Mouse (Mus musculus) forebrain, embryonic 11.5 days (tissue): Measurements from ENCODE around the gene Pnpla1. TPM values are rescaled to one million over a fixed set of nuclear protein-coding genes. Genes with fewer than 3 reads are reported as not detected.

Source experiments
- ATAC-seq: fragments of 200-750 bp; cut with Nextera tagmentation; replicated peaks from 2 replicates; pipeline ENCODE4 v1.8.0; 2017; ENCODE audit warnings: moderate TSS enrichment; ENCODE audit not compliant: low FRiP score
- DNase-seq: peaks from one replicate; pipeline ENCODE4 v3.0.0-alpha.2; 2017; ENCODE audit warnings: low spot score
- H3K27ac ChIP-seq: fragments of 300-500 bp; sonication (generic); 2 replicates; pipeline ENCODE4 v1.5.1; 2014; ENCODE audit warnings: low read depth, low read length
- H3K27me3 ChIP-seq: fragments of 300-500 bp; sonication (generic); 2 replicates; pipeline ENCODE4 v1.6.1; 2014; ENCODE audit warnings: mild to moderate bottlenecking, low read length, mixed read lengths; ENCODE audit not compliant: control insufficient read depth, insufficient read depth
- H3K36me3 ChIP-seq: fragments of 300-500 bp; sonication (generic); 2 replicates; pipeline ENCODE4 v1.6.1; 2014; ENCODE audit warnings: mild to moderate bottlenecking, low read length, moderate library complexity, mixed read lengths; ENCODE audit not compliant: control insufficient read depth, insufficient read depth
- H3K4me1 ChIP-seq: fragments of 300-500 bp; sonication (generic); replicated peaks from 2 replicates; pipeline ENCODE4 v1.6.1; 2014; ENCODE audit warnings: low read length, mixed read lengths; ENCODE audit not compliant: control insufficient read depth, insufficient read depth
- H3K4me2 ChIP-seq: fragments of 300-500 bp; sonication (generic); 2 replicates; pipeline ENCODE4 v1.6.1; 2014; ENCODE audit warnings: low read depth, mild to moderate bottlenecking, low read length, moderate library complexity, mixed read lengths; ENCODE audit not compliant: severe bottlenecking
- H3K4me3 ChIP-seq: fragments of 300-500 bp; sonication (generic); 2 replicates; pipeline ENCODE4 v1.5.1; 2014; ENCODE audit warnings: low read depth, low read length
- H3K9ac ChIP-seq: fragments of 300-500 bp; sonication (generic); 2 replicates; pipeline ENCODE4 v1.6.1; 2014; ENCODE audit warnings: low read length
- H3K9me3 ChIP-seq: fragments of 300-500 bp; sonication (generic); 2 replicates; pipeline ENCODE4 v1.6.1; 2016; ENCODE audit warnings: low read length, mixed read lengths; ENCODE audit not compliant: control insufficient read depth
- WGBS: fragments of 180-500 bp; shearing (Covaris S2); extraction: QIAGEN DNeasy Blood & Tissue Kit; methylation state at CpG from one replicate; pipeline ENCODE4 v1.1.7; 2014; 5-methylcytosine and 5-hydroxymethylcytosine counted together
- polyA plus RNA-seq: library from polyadenylated mRNA; unstranded; fragments of >200 nt; fragmentation: Nextera tagmentation; extraction: Ambion mirVana; gene quantifications from 2 replicates; pipeline ENCODE4 v1.2.1, GENCODE M21; 2014

The Pnpla1 gene
- polyA plus RNA-seq, 1 experiment from 2014 or later, result not detected

DNA sequence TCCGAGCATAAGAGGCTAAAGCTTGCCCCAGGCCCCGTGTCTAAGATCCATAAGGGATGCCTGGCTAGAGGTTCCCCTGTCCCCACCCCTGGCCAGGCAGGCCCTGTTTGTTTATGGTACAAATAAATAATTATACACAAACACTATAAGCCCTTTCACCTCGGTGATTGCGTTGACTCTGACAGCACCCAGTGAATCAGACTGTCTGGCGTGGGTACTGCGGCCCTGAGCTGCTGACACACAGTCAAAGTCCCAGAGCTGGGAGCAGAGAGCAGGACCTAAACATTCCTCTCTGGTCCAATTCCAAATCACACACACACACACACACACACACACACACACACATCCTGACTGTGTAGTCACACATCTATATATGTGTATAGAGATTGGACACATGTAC lies 55.7 kb downstream of the Pnpla1 start:
- Histone ChIP-seq H3K36me3 (no peaks in the 10 kb centered on the region), H3K27ac (no peak overlapping the region), H3K9me3 (no peaks in the 10 kb centered on the region), H3K27me3 (peaks cover 3% of the 10 kb centered on the region; the same call in 1 of the 2 replicates), H3K9ac (no peak overlapping the region), H3K4me3 (no peak overlapping the region), H3K4me1 (peaks cover 5% of the 10 kb centered on the region; the same call in 1 of the 2 replicates), H3K4me2 (no peak overlapping the region)
- ATAC-seq (no peak), DNase-seq (no peak)
- WGBS, result 81% methylated on average over 6 of the region's 6 CpGs

DNA sequence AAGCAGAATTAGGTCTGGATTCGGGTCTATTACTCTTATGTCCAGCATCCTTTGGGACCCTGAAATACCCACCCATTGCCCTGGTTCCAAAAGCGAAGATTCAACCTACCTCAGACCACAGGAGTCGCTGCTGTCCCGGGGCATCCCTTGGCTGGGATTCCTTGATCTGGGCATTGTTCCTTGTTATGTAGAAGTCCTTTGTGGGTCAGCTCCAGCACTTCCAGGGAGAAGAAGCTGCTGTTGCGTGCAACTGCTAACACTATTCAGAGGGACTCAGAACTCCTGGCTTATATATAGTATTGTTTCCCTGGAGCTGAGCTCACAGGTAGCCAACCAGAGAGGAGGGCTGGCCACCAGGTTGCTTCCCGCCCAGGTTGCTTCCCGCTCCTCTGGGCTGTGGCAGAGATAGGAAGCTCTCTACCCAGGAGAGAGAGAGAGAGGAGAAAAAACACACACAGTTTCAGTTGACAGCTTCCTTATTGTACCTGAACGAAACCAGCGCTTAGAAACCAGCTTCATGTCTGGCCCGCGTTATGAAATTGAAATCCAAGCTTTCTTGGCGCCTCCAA lies 56.9 kb downstream of the Pnpla1 start, which contains the start of gene 4930539E08Rik:
4930539E08Rik (minus strand) TSS at position 265 of the 569 bp plus-strand sequence.
- 60% methylated on average over 12 of the region's 12 CpGs for WGBS

GRCm38 (mm10) chr17:28916520-28916919 lies 58.3 kb downstream of the Pnpla1 start:
- Histone ChIP-seq H3K4me2 (no peak overlapping the region), H3K27ac (no peak overlapping the region), H3K4me1 (no peaks in the 10 kb centered on the region), H3K27me3 (no peaks in the 10 kb centered on the region), H3K9me3 (no peaks in the 10 kb centered on the region), H3K36me3 (no peaks in the 10 kb centered on the region), H3K9ac (no peak overlapping the region), H3K4me3 (no peak overlapping the region)
- WGBS, result 79% methylated on average over 1 of the region's 1 CpGs
- no peak for DNase-seq
- ATAC-seq, result no peak

More for the DNA sequence above, 56.9 kb downstream of the Pnpla1 start, which contains the start of gene 4930539E08Rik:
- ATAC-seq (no peak), DNase-seq (no peak)
- no peak within 1 kb of the TSS for H3K27ac ChIP-seq
- H3K9me3 ChIP-seq, result no peaks in the 10 kb centered on the region
- H3K4me1 ChIP-seq, result no peaks in the 10 kb centered on the region
- no peaks in the 10 kb centered on the region for H3K27me3 ChIP-seq
- no peak within 1 kb of the TSS for H3K4me2 ChIP-seq
- no peak within 1 kb of the TSS for H3K9ac ChIP-seq
- no peaks in the 10 kb centered on the region for H3K36me3 ChIP-seq
- H3K4me3 ChIP-seq, result no peak within 1 kb of the TSS

- Histone ChIP-seq H3K4me2 (no peak overlapping the region), H3K4me3 (no peak overlapping the region), H3K4me1 (no peaks in the 10 kb centered on the region), H3K27ac (no peak overlapping the region), H3K36me3 (no peaks in the 10 kb centered on the region), H3K9me3 (no peaks in the 10 kb centered on the region), H3K27me3 (no peaks in the 10 kb centered on the region), H3K9ac (no peak overlapping the region)
- no peak for DNase-seq
- 72% methylated on average over 8 of the region's 8 CpGs for WGBS
- ATAC-seq, result no peak
These were observed 62.9 kb downstream of the Pnpla1 start for GRCm38 (mm10) chr17:28921086-28921485.

- no peak for ATAC-seq
- Histone ChIP-seq H3K4me2 (no peak overlapping the region), H3K9ac (no peak overlapping the region), H3K4me1 (no peaks in the 10 kb centered on the region), H3K4me3 (no peak overlapping the region), H3K36me3 (no peaks in the 10 kb centered on the region), H3K9me3 (no peaks in the 10 kb centered on the region), H3K27me3 (no peaks in the 10 kb centered on the region), H3K27ac (no peak overlapping the region)
- 76% methylated on average over 6 of the region's 6 CpGs for WGBS
- DNase-seq, result no peak
These were observed 63.9 kb downstream of the Pnpla1 start for GRCm38 (mm10) chr17:28922096-28922495.

GRCm38 (mm10) chr17:28924957-28925595 lies 66.9 kb downstream of the Pnpla1 start:
- Histone ChIP-seq H3K9ac (no peak overlapping the region), H3K27me3 (no peaks in the 10 kb centered on the region), H3K4me3 (no peak overlapping the region), H3K9me3 (no peaks in the 10 kb centered on the region), H3K4me1 (no peaks in the 10 kb centered on the region), H3K4me2 (no peak overlapping the region), H3K27ac (no peak overlapping the region), H3K36me3 (no peaks in the 10 kb centered on the region)
- DNase-seq, result no peak
- ATAC-seq, result no peak
- 89% methylated on average over 8 of the region's 8 CpGs for WGBS

- DNase-seq, result peak; percentile 92
- H3K36me3 ChIP-seq, result no peaks in the 10 kb centered on the region
- H3K4me3 ChIP-seq, result no peak overlapping the region
- H3K9me3 ChIP-seq, result no peaks in the 10 kb centered on the region
- no peak overlapping the region for H3K4me2 ChIP-seq
- 17% methylated on average over 13 of the region's 13 CpGs for WGBS
- H3K27me3 ChIP-seq, result no peaks in the 10 kb centered on the region
- H3K9ac ChIP-seq, result no peak overlapping the region
- H3K4me1 ChIP-seq, result 0 out of 2 replicates have a peak, but pooled peaks cover 5% of the 10 kb centered on the region
- 0 out of 2 replicates have a peak, but pooled peaks have one; percentile 30 for ATAC-seq
- H3K27ac ChIP-seq, result no peak overlapping the region
These were observed 68.2 kb downstream of the Pnpla1 start for GRCm38 (mm10) chr17:28926380-28926779.

DNA sequence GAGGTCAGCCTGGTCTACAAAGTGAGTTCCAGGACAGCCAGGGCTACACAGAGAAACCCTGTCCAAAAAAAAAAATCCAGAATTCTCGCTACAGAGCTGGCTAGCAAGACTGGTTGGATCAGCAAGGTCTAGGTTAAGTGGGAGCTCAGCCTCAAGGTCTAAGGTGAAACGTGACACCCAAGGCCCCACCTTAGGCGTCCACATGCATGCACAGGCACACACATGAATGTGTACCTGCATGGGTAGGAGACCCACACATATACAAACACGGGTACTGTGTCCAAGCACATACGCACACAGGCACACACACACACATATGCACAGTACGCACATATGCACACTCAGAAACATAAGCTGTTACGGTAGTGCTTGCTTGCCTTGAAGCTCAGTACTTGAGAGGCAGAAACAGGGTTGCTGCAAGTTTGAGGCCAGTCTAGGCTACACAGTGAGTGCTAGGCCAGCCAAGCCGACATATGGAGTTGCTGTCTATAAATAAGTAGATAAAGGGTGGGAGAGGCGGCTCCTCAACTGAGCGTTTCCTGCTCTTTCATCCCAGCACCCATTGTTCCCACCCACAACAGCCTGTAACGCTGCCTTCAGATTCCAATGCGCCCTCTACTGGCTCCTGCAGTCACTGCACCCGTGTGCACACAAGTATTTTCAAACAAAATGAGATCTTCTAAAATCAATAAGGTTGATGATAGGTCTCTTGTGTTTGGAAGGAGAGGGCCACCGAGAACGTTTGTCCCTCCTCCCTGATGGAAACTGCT lies 68.8 kb downstream of the Pnpla1 start:
- H3K4me1 ChIP-seq, result 0 out of 2 replicates have a peak, but pooled peaks cover 5% of the 10 kb centered on the region
- DNase-seq (peak; percentile 74), ATAC-seq (no peak)
- no peak overlapping the region for H3K27ac ChIP-seq
- no peak overlapping the region for H3K9ac ChIP-seq
- no peak overlapping the region for H3K4me2 ChIP-seq
- H3K9me3 ChIP-seq, result no peaks in the 10 kb centered on the region
- no peaks in the 10 kb centered on the region for H3K27me3 ChIP-seq
- H3K4me3 ChIP-seq, result no peak overlapping the region
- WGBS, result 49% methylated on average over 15 of the region's 15 CpGs
- H3K36me3 ChIP-seq, result no peaks in the 10 kb centered on the region
